In genomic region chr5:98804761-98805160, GRCm38 (mm10) we compare ENCODE assay signal across 19 mouse cellular contexts. TPM values are rescaled to one million over a fixed set of nuclear protein-coding genes. Genes with fewer than 3 reads are reported as not detected.
"Had no signal": no experiment of that assay in that cellular context is flagged by ENCODE, and none has a peak within 500 bp of the region (broad histone marks: within the 10 kb centered on the region; RNA-seq: fewer than 3 reads in every experiment).

No protein-coding gene starts in this region.

- H3K4me1 ChIP-seq: neural tube, embryonic 13.5 days; neural tube, embryonic 15.5 days; stomach, embryonic 15.5 days had no signal

- H3K36me3 ChIP-seq: midbrain, embryonic 10.5 days; midbrain, embryonic 12.5 days; neural tube, embryonic 13.5 days; neural tube, embryonic 15.5 days; stomach, embryonic 15.5 days had no signal

- H3K9me3 ChIP-seq: midbrain, embryonic 10.5 days; midbrain, embryonic 12.5 days; neural tube, embryonic 13.5 days; neural tube, embryonic 15.5 days; stomach, embryonic 15.5 days had no signal

- H3K4me3 ChIP-seq: midbrain, embryonic 10.5 days; midbrain, embryonic 12.5 days; myocyte; neural tube, embryonic 13.5 days; neural tube, embryonic 15.5 days; stomach, embryonic 15.5 days had no signal

- DNase-seq: lung, adult 18-20 months; lung, embryonic 14.5 days; lung, postnatal 10 days; lung, postnatal 4 days; midbrain, embryonic 14.5 days; right cerebral cortex, postnatal 25 days; right cerebral cortex, postnatal 4 days; spleen, adult 18-20 months; thymus, adult 18-20 months; thymus, postnatal 14 days; thymus, postnatal 36 days had no signal

- H3K27me3 ChIP-seq: midbrain, embryonic 12.5 days; neural tube, embryonic 13.5 days; neural tube, embryonic 15.5 days; stomach, embryonic 15.5 days had no signal

RNA-seq across cellular contexts. Expression of gene Bmp3, which starts 49.5 kb away (rescaled TPM):
- total RNA-seq: megakaryocyte, adult 5-6 weeks; megakaryocyte-erythroid progenitor cell, adult 5-6 weeks had no signal
